ENCODE assay signal across 9 mouse cellular contexts in the genomic region with DNA sequence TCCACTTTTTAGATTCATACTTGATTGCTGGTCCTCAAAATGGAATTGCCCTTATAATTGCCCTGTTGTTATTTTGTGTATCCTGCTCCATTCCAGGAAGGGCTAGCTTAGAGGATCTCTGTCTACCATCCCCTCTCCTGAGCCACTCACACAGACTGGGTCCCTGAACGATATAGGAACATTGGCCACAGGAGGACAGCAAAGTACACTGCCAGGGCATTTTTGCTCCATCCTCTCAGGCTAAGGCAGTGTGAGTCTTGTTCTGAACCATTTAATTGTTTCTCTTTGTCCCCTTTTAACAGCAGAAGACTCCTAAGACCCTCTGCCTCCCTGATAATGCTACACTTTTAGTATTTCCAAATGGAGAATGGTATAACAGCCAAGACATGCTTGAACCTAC. TPM values are rescaled to one million over a fixed set of nuclear protein-coding genes. Genes with fewer than 3 reads are reported as not detected.
A peak's percentile ranks its signal among the peaks of the same experiment; 100 is the strongest.
DNase-seq lines count a peak whose midpoint lies in the region; ATAC-seq and TF ChIP-seq lines count a peak whose summit lies in the region.
"Had no signal": no experiment of that assay in that cellular context is flagged by ENCODE, and none has a peak within 500 bp of the region (broad histone marks: within the 10 kb centered on the region; RNA-seq: fewer than 3 reads in every experiment).

No protein-coding gene starts in this region.

- H3K27me3 ChIP-seq in intestine, postnatal 0 days (replicated peaks; ENCODE audit: control insufficient read depth, insufficient read depth, low read length), result no peaks in the 10 kb centered on the region
- no peaks in the 10 kb centered on the region for H3K27me3 ChIP-seq in intestine, embryonic 15.5 days (replicated peaks)
- no peaks in the 10 kb centered on the region for H3K27me3 ChIP-seq in forebrain, embryonic 14.5 days (replicated peaks; ENCODE audit: control insufficient read depth, insufficient read depth, low read length)
- H3K27me3 ChIP-seq: embryonic facial prominence, embryonic 13.5 days had no signal

- intact Hi-C loops in left cerebral cortex, postnatal 25 days (cut with DNase I), result loop anchor here (5.0 to 10.0 kb wide), 3 partner anchors 197 to 464 kb away; no protein-coding TSS in a partner anchor

- no peaks in the 10 kb centered on the region for H3K4me1 ChIP-seq in intestine, postnatal 0 days (replicated peaks; ENCODE audit: control insufficient read depth, insufficient read depth, low read length)
- H3K4me1 ChIP-seq in intestine, embryonic 15.5 days (replicated peaks), result no peaks in the 10 kb centered on the region
- H3K4me1 ChIP-seq in forebrain, embryonic 14.5 days (ENCODE audit: control insufficient read depth, insufficient read depth, low read length), result no peaks in the 10 kb centered on the region

- WGBS in intestine, postnatal 0 days, result 65% methylated on average over 1 of the region's 1 CpGs
- 83% methylated on average over 1 of the region's 1 CpGs for WGBS in intestine, embryonic 15.5 days
- WGBS in forebrain, embryonic 14.5 days, result 77% methylated on average over 1 of the region's 1 CpGs

- no peak overlapping the region for H3K9ac ChIP-seq in intestine, postnatal 0 days (ENCODE audit: low read depth, low read length)
- H3K9ac ChIP-seq in intestine, embryonic 15.5 days, result no peak overlapping the region
- no peak overlapping the region for H3K9ac ChIP-seq in forebrain, embryonic 14.5 days (ENCODE audit: low read length)
- H3K9ac ChIP-seq: embryonic facial prominence, embryonic 13.5 days had no signal

- no peak overlapping the region for H3K27ac ChIP-seq in intestine, postnatal 0 days (ENCODE audit: low read depth, low read length)
- H3K27ac ChIP-seq in intestine, embryonic 15.5 days, result no peak overlapping the region
- no peak overlapping the region for H3K27ac ChIP-seq in forebrain, embryonic 14.5 days (ENCODE audit: low read depth, low read length)
- H3K27ac ChIP-seq: embryonic facial prominence, embryonic 13.5 days had no signal

- DNase-seq in T-cell, adult 2 months (ENCODE audit: low spot score), result peak; percentile 47
- peak; percentile 67 for DNase-seq in gastrocnemius, postnatal 10 days
- peak; percentile 60 to 66 for DNase-seq in left cerebral cortex, postnatal 25 days (ENCODE audit: low spot score in 2 of 2)
- DNase-seq in thymus, postnatal 4 days, result peak; percentile 88
- DNase-seq in embryo, embryonic 10.5 days (ENCODE audit: low spot score), result no peak
- DNase-seq in forebrain, embryonic 14.5 days (ENCODE audit: low spot score), result no peak

- H3K4me2 ChIP-seq in intestine, postnatal 0 days (replicated peaks; ENCODE audit: low read depth), result no peak overlapping the region
- H3K4me2 ChIP-seq in intestine, embryonic 15.5 days (replicated peaks), result no peak overlapping the region
- H3K4me2 ChIP-seq in forebrain, embryonic 14.5 days (ENCODE audit: low read length), result no peak overlapping the region
- H3K4me2 ChIP-seq: embryonic facial prominence, embryonic 13.5 days had no signal

- H3K9me3 ChIP-seq in intestine, postnatal 0 days (ENCODE audit: control insufficient read depth), result no peaks in the 10 kb centered on the region
- no peaks in the 10 kb centered on the region for H3K9me3 ChIP-seq in intestine, embryonic 15.5 days
- H3K9me3 ChIP-seq in forebrain, embryonic 14.5 days (replicated peaks; ENCODE audit: control insufficient read depth, low read length), result no peaks in the 10 kb centered on the region
- H3K9me3 ChIP-seq: embryonic facial prominence, embryonic 13.5 days had no signal

- ATAC-seq in intestine, postnatal 0 days, result no peak
- ATAC-seq in intestine, embryonic 15.5 days, result no peak
- no peak for ATAC-seq in forebrain, embryonic 14.5 days

- TF ChIP-seq CTCF in intestine, postnatal 0 days (IDR thresholded peaks at IDR 0.05; ENCODE audit: low read depth), result peak; percentile 34; the same call in 1 of the 2 replicates

- H3K36me3 ChIP-seq in intestine, postnatal 0 days (ENCODE audit: control insufficient read depth, insufficient read depth), result peaks cover 29% of the 10 kb centered on the region
- 0 out of 2 replicates have a peak, but pooled peaks cover 2% of the 10 kb centered on the region for H3K36me3 ChIP-seq in intestine, embryonic 15.5 days
- H3K36me3 ChIP-seq in forebrain, embryonic 14.5 days (ENCODE audit: control insufficient read depth, insufficient read depth, low read length), result peaks cover 52% of the 10 kb centered on the region

- no peak overlapping the region for H3K4me3 ChIP-seq in intestine, postnatal 0 days (ENCODE audit: low read depth, low read length)
- H3K4me3 ChIP-seq in intestine, embryonic 15.5 days (replicated peaks), result no peak overlapping the region
- no peak overlapping the region for H3K4me3 ChIP-seq in forebrain, embryonic 14.5 days (ENCODE audit: low read depth, low read length)
- H3K4me3 ChIP-seq: embryonic facial prominence, embryonic 13.5 days had no signal

RNA-seq across cellular contexts. Expression of gene Clec16a, which starts 25.6 kb away (rescaled TPM):
- polyA plus RNA-seq in intestine, postnatal 0 days (2015; fragmentation: Nextera tagmentation; extraction: Ambion mirVana), result 30.4 and 31.0 TPM in 2 replicates
- 26.8 and 27.2 TPM in 2 replicates for polyA plus RNA-seq in intestine, embryonic 15.5 days (2015; fragmentation: Nextera tagmentation; extraction: Ambion mirVana)
- 10 to 100 TPM; 24.5 to 25.8 TPM for total RNA-seq in gastrocnemius, postnatal 10 days (2021)
- total RNA-seq in left cerebral cortex, postnatal 25 days (2021), result 10 to 100 TPM; 89.7 to 91.1 TPM
- 50.2 and 65.6 TPM in 2 replicates for polyA plus RNA-seq in forebrain, embryonic 14.5 days (2014; fragmentation: Nextera tagmentation; extraction: Ambion mirVana)

RNA-seq across cellular contexts. Expression of gene Dexi, which starts 27.9 kb away (rescaled TPM):
- 8.9 and 9.3 TPM in 2 replicates for polyA plus RNA-seq in intestine, postnatal 0 days (2015; fragmentation: Nextera tagmentation; extraction: Ambion mirVana)
- polyA plus RNA-seq in intestine, embryonic 15.5 days (2015; fragmentation: Nextera tagmentation; extraction: Ambion mirVana), result 14.1 and 14.7 TPM in 2 replicates
- 10 to 100 TPM; 26.8 to 30.3 TPM for total RNA-seq in gastrocnemius, postnatal 10 days (2021)
- 10 to 100 TPM; 59.5 to 64.8 TPM for total RNA-seq in left cerebral cortex, postnatal 25 days (2021)
- 16.9 and 21.6 TPM in 2 replicates for polyA plus RNA-seq in forebrain, embryonic 14.5 days (2014; fragmentation: Nextera tagmentation; extraction: Ambion mirVana)

Comparison
In these comparisons a context has a peak if more than half of its experiments do, and no peak if none do; other contexts are left out.
1. DNase-seq: peak in T-cell, adult 2 months (single experiment), gastrocnemius, postnatal 10 days (single experiment), left cerebral cortex, postnatal 25 days (2 of 2) and thymus, postnatal 4 days (single experiment); none in embryo, embryonic 10.5 days (single experiment) and forebrain, embryonic 14.5 days (single experiment).